Mouse (Mus musculus) heart, adult 9 months (tissue): ENCODE measurements around the gene Klrd1.
A peak's percentile ranks its signal among the peaks of the same experiment; 100 is the strongest.
"Not testable (repeated sequence)": the region's sequence is repeated elsewhere in the genome, so short reads cannot be mapped to it uniquely, and the experiment has no call there.

Source experiments
- DNase-seq, 2 experiments: peaks; one replicate each; pipeline ENCODE4 v3.0.0; 2022; ENCODE audit warnings: low spot score in 2 of 2

Klrd1 gene

DNA sequence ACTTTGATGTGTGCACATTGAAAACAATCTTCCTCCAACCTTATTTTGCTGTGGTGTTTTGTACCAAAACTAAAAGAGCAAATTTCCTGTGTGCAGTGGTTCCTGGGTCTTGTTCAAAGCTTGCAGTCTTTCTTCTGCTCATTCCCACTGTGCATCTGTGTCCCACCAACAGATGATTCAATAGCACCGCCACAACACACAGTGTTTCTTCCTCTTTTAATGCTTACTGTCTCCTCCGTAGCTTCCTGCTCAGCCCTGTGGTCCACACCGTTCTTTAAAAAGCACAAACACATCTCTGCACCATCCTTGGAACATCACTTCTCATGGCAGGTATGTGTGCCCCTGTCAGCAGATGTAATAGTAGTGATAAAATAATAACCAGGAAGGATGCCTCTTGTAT is at the start of gene Klrd1:
TSS of gene Klrd1 (plus strand) at position 275 of the 400 bp plus-strand sequence.
- DNase-seq = no peak

DNA sequence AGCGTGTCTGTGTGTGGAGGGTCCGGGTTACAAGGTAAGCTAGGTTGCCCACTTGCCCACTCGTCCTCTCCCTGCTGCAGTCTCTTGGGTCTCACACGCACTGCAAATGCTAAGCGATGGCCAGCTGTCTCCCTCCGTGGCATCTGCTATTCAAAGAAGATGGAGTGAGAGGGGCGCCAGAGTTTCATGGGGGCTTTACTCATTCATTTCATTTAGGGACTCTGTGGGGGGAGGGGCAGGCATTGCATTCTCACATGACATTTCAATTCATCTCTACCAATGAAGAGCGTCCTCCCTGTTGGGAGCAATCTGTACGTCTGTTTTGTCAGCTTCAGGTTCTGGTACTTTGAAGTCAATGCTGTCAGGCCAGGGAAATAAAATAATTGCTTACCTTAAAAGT is 49.7 kb upstream of the Klrd1 start:
- DNase-seq = no peak

DNA sequence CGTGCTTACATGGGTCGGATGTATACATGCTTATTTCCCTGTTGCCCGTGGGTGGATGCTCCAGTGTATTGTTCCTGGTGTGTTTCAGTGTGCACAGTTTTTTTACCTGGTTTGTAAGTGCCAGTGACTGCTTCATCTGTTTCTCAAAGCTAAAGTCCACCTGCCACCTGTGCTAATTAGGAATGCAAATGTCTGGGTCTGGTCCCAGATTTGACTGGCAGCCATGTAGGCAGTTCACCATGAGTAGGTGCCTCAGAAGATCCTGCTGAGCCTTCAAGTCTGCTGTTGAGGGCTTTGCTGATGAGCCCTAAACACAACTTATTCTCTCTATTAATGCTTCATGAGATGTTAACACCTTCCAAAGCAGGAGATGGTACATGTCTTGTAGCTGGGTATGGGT is 49.0 kb upstream of the Klrd1 start:
- DNase-seq = no peak

GRCm38 (mm10) chr6:129543709-129544606 is 47.6 kb upstream of the Klrd1 start:
- peak; percentile 25 to 56 for DNase-seq

GRCm38 (mm10) chr6:129547277-129547676 is 44.3 kb upstream of the Klrd1 start:
- no peak for DNase-seq

- DNase-seq = no peak
These were observed 43.6 kb upstream of the Klrd1 start for GRCm38 (mm10) chr6:129548009-129548408.

DNA sequence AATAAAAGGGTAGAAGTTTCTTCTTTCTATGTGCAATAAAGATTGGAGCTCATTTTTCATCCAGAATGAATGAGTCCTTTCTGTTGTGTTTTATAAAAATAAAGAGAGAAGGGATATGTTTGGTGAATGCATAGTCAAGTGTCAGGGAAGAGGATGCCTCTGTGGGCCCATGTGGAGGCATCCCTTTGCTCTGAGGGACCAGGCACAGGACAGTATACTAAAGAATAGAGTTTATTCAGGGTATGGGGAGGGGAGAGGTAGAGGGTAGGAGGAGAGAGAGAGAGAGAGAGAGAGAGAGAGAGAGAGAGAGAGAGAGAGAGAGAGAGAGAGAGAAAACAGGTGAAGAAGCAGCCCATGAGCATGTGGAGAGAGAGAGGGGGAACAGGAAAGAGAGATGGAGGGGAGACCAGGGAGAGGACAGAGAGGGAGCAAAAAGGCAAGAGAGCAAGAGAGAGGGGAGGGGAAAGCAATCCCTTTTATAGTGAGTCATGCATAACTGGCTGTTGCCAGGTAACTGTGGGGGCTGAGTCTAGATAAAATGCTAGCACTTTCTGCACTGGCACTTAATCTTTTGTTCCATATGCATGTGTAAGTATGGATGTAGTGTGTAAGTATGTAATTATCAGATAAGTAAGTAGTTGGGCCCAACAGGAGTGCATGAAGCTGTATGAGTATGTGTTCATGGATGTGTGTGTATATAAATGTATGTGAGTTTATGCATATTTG is 34.1 kb upstream of the Klrd1 start:
- DNase-seq = no peak

DNA sequence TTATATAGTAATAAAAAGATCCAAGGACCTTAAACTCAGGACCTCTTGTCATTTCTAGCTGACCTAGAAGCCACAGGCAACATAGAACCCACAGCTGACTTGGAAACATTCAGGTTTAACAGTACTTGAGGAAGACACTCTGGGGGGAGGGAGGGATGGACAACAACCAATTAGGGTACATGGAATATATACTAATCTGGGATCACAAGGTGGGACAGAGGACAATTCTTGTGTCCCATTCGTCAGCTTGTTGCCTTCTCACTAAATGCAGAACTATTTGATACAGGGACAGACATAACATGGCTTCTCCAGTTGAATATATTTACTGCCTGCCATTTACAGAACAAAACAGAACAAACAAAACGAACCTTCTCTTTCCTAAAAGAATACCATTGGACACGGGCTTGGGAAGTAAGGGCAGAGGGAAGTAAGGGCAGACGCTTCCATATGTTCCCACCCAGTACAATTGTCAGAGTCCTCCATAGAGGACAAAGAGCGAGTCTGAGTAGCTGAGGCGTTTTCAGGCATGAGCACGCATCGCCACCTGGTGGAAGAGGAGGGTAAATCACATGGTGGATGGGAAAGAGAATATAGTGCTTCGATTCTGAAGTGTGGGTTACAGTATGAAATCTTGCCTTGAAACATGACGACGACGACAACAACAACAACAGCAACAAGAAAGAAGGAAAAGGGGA is 32.5 kb upstream of the Klrd1 start:
- DNase-seq = peak in 1 of 2 experiments; percentile 33

DNA sequence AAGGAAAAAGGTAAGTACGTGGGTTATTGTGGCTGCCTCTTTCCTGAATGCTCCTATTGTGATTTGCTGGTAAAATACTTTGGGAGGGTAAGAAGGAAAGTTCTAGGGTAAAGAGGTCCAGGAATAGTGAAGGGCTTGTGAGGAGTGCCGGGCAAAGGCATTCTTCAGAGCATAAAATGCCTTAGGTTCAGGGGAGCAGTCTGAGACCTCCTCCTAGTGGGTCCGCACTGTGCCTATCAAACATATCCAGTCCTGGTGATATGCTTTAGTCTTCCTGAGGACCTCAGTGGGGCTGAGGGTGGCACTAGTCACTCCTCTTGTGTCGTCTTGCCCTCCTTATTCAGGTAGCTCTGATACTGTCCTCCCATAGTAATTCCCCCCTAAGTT is 31.9 kb upstream of the Klrd1 start:
- DNase-seq = no peak

DNA sequence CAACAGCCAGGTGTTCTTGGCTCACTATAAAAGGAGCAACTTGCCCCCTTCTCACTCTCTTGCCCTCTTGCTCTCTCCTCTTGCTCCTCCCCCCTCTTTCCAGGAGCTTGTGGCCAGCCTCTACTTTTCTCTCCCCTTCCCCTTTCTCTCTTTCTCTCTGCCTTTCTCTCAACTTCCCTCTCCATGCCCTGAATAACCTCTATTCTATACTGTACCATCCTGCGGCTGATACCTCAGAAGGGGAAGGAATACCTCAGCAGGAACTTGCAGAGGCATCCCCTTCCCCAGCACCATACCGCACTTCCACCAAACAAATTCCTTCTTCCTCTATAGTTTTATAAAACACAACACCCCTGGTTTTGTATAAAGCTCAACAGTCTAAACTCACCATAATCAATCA is 26.3 kb upstream of the Klrd1 start:
- no peak for DNase-seq

GRCm38 (mm10) chr6:129575315-129575714 is 16.3 kb upstream of the Klrd1 start:
- DNase-seq = no peak

DNA sequence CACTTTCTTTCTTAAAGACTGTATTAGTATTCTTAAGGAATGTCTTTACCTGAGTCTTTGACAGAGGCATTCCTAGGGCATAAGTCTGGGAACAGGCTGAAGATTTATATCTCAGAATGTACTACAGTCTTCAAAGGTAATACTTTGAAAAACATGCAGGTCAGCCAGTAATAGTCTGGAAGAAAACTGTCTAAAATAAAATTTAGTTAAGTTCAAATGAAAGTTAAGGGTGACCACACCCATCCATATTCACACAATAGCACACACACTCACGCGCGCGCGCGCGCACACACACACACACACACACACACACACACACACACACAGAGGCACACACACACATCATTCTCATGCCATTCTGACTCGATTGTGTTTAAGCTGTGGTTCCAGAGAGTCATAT is 14.0 kb upstream of the Klrd1 start, which contains the start of gene Klre1:
TSS of gene Klre1 (plus strand) at position 301 of the 400 bp plus-strand sequence.
- DNase-seq = no peak

- no peak for DNase-seq
These were observed 10.3 kb upstream of the Klrd1 start for GRCm38 (mm10) chr6:129581274-129581673.

- no peak for DNase-seq
These were observed 9.7 kb upstream of the Klrd1 start for GRCm38 (mm10) chr6:129581896-129582295.

- DNase-seq = no peak
These were observed 8.6 kb upstream of the Klrd1 start for GRCm38 (mm10) chr6:129583014-129583413.

DNA sequence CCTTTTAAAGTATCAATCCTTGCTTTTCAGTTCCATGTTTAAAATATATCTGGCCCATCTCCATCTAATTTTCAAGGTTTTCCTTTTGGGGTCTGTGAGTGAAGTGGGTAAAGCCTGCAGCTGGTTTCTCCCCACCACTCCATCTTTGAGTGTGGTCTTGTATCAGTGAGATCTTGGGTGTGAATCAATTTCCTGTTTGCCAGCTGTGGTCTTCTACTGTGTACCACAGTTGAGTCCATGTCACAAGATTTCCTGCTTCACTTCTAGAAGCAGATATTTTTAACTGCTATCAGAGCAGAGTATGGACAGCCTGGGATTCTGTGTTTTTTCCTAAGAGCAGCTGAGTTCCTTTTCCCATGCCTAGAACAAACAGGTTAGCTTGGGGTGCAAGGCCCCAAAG is 16.8 kb downstream of the Klrd1 start:
- DNase-seq = no peak

GRCm38 (mm10) chr6:129623735-129624134 is 32.2 kb downstream of the Klrd1 start, which contains the start of gene Klrk1:
Gene Klrk1, minus strand, starts transcription at chr6:129623864.
- DNase-seq = no peak

- DNase-seq = not testable (repeated sequence)
These were observed 39.5 kb downstream of the Klrd1 start for GRCm38 (mm10) chr6:129631046-129631445.

GRCm38 (mm10) chr6:129643237-129643636 is 51.7 kb downstream of the Klrd1 start, which contains the start of gene Klrc3:
Gene Klrc3, minus strand, starts transcription at chr6:129643337.
- not testable (repeated sequence) for DNase-seq

DNA sequence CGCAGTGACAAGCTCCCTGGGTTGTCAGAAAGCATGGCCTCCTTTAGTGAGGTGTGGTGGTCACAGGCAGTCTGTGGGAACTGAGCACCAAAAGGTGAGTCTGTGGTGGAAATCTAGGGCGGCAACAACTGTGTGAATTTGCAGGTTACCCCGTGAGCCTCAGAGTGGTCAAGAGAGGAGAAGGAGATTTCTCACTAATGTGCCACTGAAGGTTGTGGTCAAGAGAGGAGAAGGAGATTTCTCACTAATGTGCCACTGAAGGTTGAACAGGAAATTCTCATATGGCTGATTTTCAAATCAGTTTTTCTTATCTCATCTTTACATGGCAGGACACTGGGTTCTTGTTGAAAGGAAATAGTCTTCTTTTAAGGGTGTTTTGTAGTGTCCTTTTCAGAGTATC is 52.5 kb downstream of the Klrd1 start:
- not testable (repeated sequence) for DNase-seq
